Mouse (Mus musculus) left cerebral cortex, postnatal 10 days (tissue): ENCODE measurements at regions not wholly inside any gene's neighbourhood (a gene's known extent, or its start where the extent isn't known, plus 50 kb on each side); places are given as distances from the start of the nearest gene placed in this dataset.

Source experiments
- DNase-seq, 2 experiments: peaks; one replicate each; pipeline ENCODE4 v3.0.0; 2021 to 2022; ENCODE audit warnings: low spot score in 2 of 2, mixed read lengths in 1 of 2; ENCODE audit errors: extremely low spot score in 1 of 2
- intact Hi-C: fragments of 180-260 bp; cut with DNase I; formaldehyde crosslinking; loops from one replicate; pipeline ENCODE4 v1.15.1; 2025

GRCm38 (mm10) chr3:49566769-49567729 lies 190.1 kb downstream of the Pcdh18 start:
- intact Hi-C loops = no loop called here
- DNase-seq = no peak

- intact Hi-C loops = no loop called here
- no peak for DNase-seq
Observed at GRCm38 (mm10) chr3:49527642-49528041, 229.5 kb downstream of the Pcdh18 start.

DNA sequence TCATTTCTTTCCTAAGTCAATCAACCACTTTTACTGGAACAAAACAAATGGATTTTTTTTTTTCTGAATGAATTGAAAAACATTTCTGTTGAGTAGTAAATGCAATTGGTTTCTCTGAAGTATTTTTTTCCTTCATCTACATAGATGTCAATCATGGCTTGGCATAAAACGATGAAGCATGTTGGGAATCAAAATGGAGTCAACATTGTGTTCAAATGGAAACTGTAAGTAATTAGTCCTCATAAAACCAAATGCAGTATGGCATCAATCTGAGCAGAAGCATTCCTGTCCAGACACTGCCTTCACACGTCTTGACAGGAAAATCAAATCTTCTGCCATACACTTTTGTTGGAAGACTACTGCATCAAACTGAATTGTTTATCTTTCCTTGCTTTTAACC lies 237.0 kb downstream of the Pcdh18 start:
- DNase-seq = no peak
- intact Hi-C loops = no loop called here

- intact Hi-C loops = no loop called here
- no peak for DNase-seq
Observed at GRCm38 (mm10) chr3:49504581-49504980, 252.5 kb downstream of the Pcdh18 start.

DNA sequence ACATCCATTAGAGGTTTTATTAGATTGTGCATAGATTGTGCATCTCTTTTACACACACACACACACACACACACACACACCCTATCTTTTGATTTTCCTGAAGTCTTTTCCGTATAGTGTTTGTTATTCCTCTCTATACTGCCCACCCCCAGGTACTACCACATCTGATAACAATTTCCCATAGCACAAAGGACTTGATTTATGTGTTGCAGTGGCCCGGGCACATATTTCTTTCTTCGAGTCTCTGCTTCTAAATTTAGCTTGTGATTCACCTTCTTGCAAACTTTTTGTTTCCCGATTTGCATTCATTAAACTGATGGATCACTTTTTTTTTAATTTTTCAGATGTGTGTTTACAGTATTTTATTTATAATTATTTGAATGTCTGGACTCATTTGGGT lies 254.8 kb downstream of the Pcdh18 start:
- intact Hi-C loops = no loop called here
- no peak for DNase-seq

- DNase-seq = no peak
Observed at GRCm38 (mm10) chr3:49485105-49485504, 272.0 kb downstream of the Pcdh18 start.

More at GRCm38 (mm10) chr3:49485105-49485504, 272.0 kb downstream of the Pcdh18 start:
- intact Hi-C loops = no loop called here
